In the genomic region with DNA sequence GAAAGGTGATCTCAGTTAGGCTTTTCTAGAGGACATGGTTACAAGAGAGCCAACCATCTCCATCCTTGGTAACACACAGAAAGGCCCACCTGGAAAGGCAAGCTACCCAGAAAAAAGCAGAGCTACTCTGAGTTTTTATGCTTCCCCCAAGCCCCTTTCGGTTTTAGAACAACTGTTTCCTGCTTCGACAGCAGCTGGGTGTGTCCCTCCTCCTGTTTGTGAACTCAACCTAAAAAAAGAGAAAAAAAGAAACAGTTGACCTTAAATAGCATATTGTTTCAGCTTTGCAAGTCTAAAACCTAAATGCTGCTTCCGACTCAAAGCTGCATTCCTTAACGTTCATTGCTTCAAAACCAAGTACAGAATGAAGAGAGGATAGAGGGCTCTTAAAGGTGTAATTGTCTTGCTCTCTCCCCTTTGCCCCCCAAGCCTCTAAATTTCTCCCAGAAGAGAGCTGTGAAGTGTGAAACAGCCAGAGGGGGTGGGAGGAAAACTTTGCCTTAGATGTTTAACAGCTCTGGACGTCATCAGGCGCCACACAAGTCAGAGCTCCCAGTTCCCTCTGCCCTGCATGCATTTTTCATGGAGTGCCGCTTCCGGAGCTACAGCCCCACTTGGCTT, we compare ENCODE assay signal across 8 mouse cellular contexts. TPM values are rescaled to one million over a fixed set of nuclear protein-coding genes. Genes with fewer than 3 reads are reported as not detected.
DNase-seq lines count a peak whose midpoint lies in the region; ATAC-seq lines count a peak whose summit lies in the region.

No protein-coding gene starts in this region.

- no peaks in the 10 kb centered on the region for H3K27me3 ChIP-seq in neural tube, embryonic 12.5 days (replicated peaks)
- no peaks in the 10 kb centered on the region; the same call in 1 of the 2 replicates for H3K27me3 ChIP-seq in heart, embryonic 10.5 days (ENCODE audit: insufficient read depth, poor library complexity, severe bottlenecking)
- H3K27me3 ChIP-seq in megakaryocyte, embryonic 14.5 days (replicated peaks): peaks cover 2% of the 10 kb centered on the region

- H3K4me1 ChIP-seq in neural tube, embryonic 12.5 days: peaks cover 3% of the 10 kb centered on the region; the same call in 1 of the 2 replicates
- H3K4me1 ChIP-seq in heart, embryonic 10.5 days: peaks cover 7% of the 10 kb centered on the region; the same call in 1 of the 2 replicates
- peaks cover 44% of the 10 kb centered on the region for H3K4me1 ChIP-seq in megakaryocyte, embryonic 14.5 days

- H3K27ac ChIP-seq in neural tube, embryonic 12.5 days: no peak overlapping the region
- peak overlapping the region; percentile 47; the same call in 1 of the 2 replicates for H3K27ac ChIP-seq in heart, embryonic 10.5 days

- H3K4me2 ChIP-seq in neural tube, embryonic 12.5 days (replicated peaks): peak overlapping the region; percentile 12

- 29% methylated on average over 8 of the region's 8 CpGs for WGBS in neural tube, embryonic 12.5 days
- 38% methylated on average over 8 of the region's 8 CpGs for WGBS in heart, embryonic 10.5 days

- no peak for ATAC-seq in neural tube, embryonic 12.5 days (ENCODE audit: low FRiP score, low read depth)

- DNase-seq in neural tube, embryonic 10.5 days (ENCODE audit: extremely low spot score, low spot score): no peak
- no peak for DNase-seq in heart, embryonic 10.5 days (ENCODE audit: low spot score)
- DNase-seq in kidney, postnatal 25 days: peak; percentile 31 to 68
- no peak for DNase-seq in cerebellum, postnatal 4 days (ENCODE audit: low spot score in 2 of 2)
- no peak for DNase-seq in right cerebral cortex, postnatal 14 days
- DNase-seq in ovary, postnatal 14 days (ENCODE audit: low spot score): no peak

- no peaks in the 10 kb centered on the region for H3K36me3 ChIP-seq in neural tube, embryonic 12.5 days
- no peaks in the 10 kb centered on the region for H3K36me3 ChIP-seq in heart, embryonic 10.5 days
- peaks cover 10% of the 10 kb centered on the region for H3K36me3 ChIP-seq in megakaryocyte, embryonic 14.5 days (replicated peaks; ENCODE audit: low read length)

- no peaks in the 10 kb centered on the region for H3K9me3 ChIP-seq in neural tube, embryonic 12.5 days
- no peaks in the 10 kb centered on the region for H3K9me3 ChIP-seq in heart, embryonic 10.5 days
- H3K9me3 ChIP-seq in megakaryocyte, embryonic 14.5 days: peaks cover 12% of the 10 kb centered on the region

- no peak overlapping the region for H3K9ac ChIP-seq in neural tube, embryonic 12.5 days

- no peak overlapping the region for H3K4me3 ChIP-seq in neural tube, embryonic 12.5 days
- no peak overlapping the region for H3K4me3 ChIP-seq in heart, embryonic 10.5 days
- H3K4me3 ChIP-seq in megakaryocyte, embryonic 14.5 days (replicated peaks): peak overlapping the region; percentile 93

RNA-seq across cellular contexts. Expression of gene Smchd1, which starts 11.2 kb away (rescaled TPM):
- 53.1 and 68.2 TPM in 2 replicates for polyA plus RNA-seq in neural tube, embryonic 12.5 days (2016; fragmentation: Nextera tagmentation; extraction: Ambion mirVana)
- 46.8 and 62.3 TPM in 2 replicates for polyA plus RNA-seq in heart, embryonic 10.5 days (2016; fragmentation: Nextera tagmentation; extraction: Ambion mirVana)
- 1.8 and 4.1 TPM in 2 replicates for polyA plus RNA-seq in megakaryocyte, embryonic 14.5 days (2012; ENCODE audit: insufficient read depth, low replicate concordance)

RNA-seq across cellular contexts. Expression of gene Gm4707, which starts 26.6 kb away (rescaled TPM):
- polyA plus RNA-seq in neural tube, embryonic 12.5 days (2016; fragmentation: Nextera tagmentation; extraction: Ambion mirVana): 2.6 and 3.4 TPM in 2 replicates
- 3.8 TPM in 2 replicates for polyA plus RNA-seq in heart, embryonic 10.5 days (2016; fragmentation: Nextera tagmentation; extraction: Ambion mirVana)
- polyA plus RNA-seq in megakaryocyte, embryonic 14.5 days (2012; ENCODE audit: insufficient read depth, low replicate concordance): 0.15 TPM in 1 of 2 replicates, not detected in the other

RNA-seq across cellular contexts. Expression of gene Ndc80, which starts 40.3 kb away (rescaled TPM):
- 31.4 and 33.7 TPM in 2 replicates for polyA plus RNA-seq in neural tube, embryonic 12.5 days (2016; fragmentation: Nextera tagmentation; extraction: Ambion mirVana)
- 46.3 and 49.0 TPM in 2 replicates for polyA plus RNA-seq in heart, embryonic 10.5 days (2016; fragmentation: Nextera tagmentation; extraction: Ambion mirVana)
- polyA plus RNA-seq in megakaryocyte, embryonic 14.5 days (2012; ENCODE audit: insufficient read depth, low replicate concordance): 1.2 and 2.9 TPM in 2 replicates

Comparison
In these comparisons a context has a peak if more than half of its experiments do, and no peak if none do; other contexts are left out.
1. DNase-seq: peak in kidney, postnatal 25 days (2 of 2); none in neural tube, embryonic 10.5 days (single experiment), heart, embryonic 10.5 days (single experiment), cerebellum, postnatal 4 days (0 of 2), right cerebral cortex, postnatal 14 days (single experiment) and ovary, postnatal 14 days (single experiment).